Mouse (Mus musculus): ENCODE data around the gene C1ql2. TPM values are rescaled to one million over a fixed set of nuclear protein-coding genes. Genes with fewer than 3 reads are reported as not detected.
A peak's percentile ranks its signal among the peaks of the same experiment; 100 is the strongest.

C1ql2 gene
- polyA plus RNA-seq, 1 experiment: not detected

DNA sequence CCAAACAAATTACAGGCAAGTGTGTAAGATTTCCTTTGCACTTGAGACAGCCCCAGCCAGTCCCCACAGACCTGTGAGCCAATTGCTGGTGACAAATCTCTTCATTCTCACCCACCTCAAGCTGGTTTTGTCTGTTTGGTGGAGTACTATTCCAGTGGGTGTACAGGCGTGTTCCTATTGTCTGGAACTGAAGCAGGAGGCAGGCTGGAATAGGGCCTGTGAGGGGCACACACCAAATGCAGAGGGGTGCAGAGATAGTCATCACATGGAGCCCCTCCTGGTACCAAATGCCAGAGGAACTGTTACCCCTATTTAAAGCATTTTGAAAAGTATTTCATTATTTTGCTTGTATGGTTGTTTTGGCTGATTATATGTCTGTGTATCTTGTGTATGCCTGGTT, 12.2 kb upstream of the C1ql2 start:
- no peak overlapping the region for H3K4me2 ChIP-seq (ENCODE audit: low read depth)
- peaks cover 7% of the 10 kb centered on the region for H3K27me3 ChIP-seq (ENCODE audit: control insufficient read depth, insufficient read depth, insufficient read length)
- H3K79me2 ChIP-seq (ENCODE audit: control insufficient read depth, insufficient read depth): no peaks in the 10 kb centered on the region
- H3ac ChIP-seq (ENCODE audit: control insufficient read depth, insufficient read length): no peak overlapping the region
- no peak overlapping the region for H3K4me3 ChIP-seq
- TF ChIP-seq TCF12 (IDR thresholded peaks at IDR 0.05; ENCODE audit: insufficient read depth, poor library complexity, severe bottlenecking) (no peak), MAX (IDR thresholded peaks at IDR 0.05; ENCODE audit: low read depth) (no peak), CEBPB (IDR thresholded peaks at IDR 0.05; ENCODE audit: insufficient read depth, poor library complexity, severe bottlenecking) (no peak), TCF3 (IDR thresholded peaks at IDR 0.05; ENCODE audit: insufficient read length, low read depth) (no peak), MYOD1 (IDR thresholded peaks at IDR 0.05; ENCODE audit: control insufficient read depth in 1 of 3, insufficient read length in 2 of 3, low read depth in 2 of 3) (no peak), SRF (IDR thresholded peaks at IDR 0.05; ENCODE audit: control insufficient read depth, insufficient read length, low read depth) (no peak), USF1 (IDR thresholded peaks at IDR 0.05; ENCODE audit: low read depth) (no peak), REST (IDR thresholded peaks at IDR 0.05; ENCODE audit: insufficient read depth, insufficient read length) (no peak), POLR2A (IDR thresholded peaks at IDR 0.05; ENCODE audit: insufficient read length, low read depth) (no peak), POLR2AphosphoS2 (IDR thresholded peaks at IDR 0.05; ENCODE audit: insufficient read length, low read depth) (no peak)
- H3K36me3 ChIP-seq (ENCODE audit: control insufficient read depth, insufficient read depth): no peaks in the 10 kb centered on the region

GRCm38 (mm10) chr1:120331841-120332240, 8.5 kb upstream of the C1ql2 start:
- Histone ChIP-seq H3K36me3 (ENCODE audit: control insufficient read depth, insufficient read depth) (no peaks in the 10 kb centered on the region), H3ac (ENCODE audit: control insufficient read depth, insufficient read length) (no peak overlapping the region), H3K4me2 (ENCODE audit: low read depth) (no peak overlapping the region), H3K4me3 (no peak overlapping the region), H3K27me3 (ENCODE audit: control insufficient read depth, insufficient read depth, insufficient read length) (peaks cover 17% of the 10 kb centered on the region), H3K79me2 (ENCODE audit: control insufficient read depth, insufficient read depth) (no peaks in the 10 kb centered on the region)
- peak; percentile 95 for TF ChIP-seq REST (IDR thresholded peaks at IDR 0.05; ENCODE audit: insufficient read depth, insufficient read length)
- TF ChIP-seq POLR2AphosphoS2 (IDR thresholded peaks at IDR 0.05; ENCODE audit: insufficient read length, low read depth): no peak

DNA sequence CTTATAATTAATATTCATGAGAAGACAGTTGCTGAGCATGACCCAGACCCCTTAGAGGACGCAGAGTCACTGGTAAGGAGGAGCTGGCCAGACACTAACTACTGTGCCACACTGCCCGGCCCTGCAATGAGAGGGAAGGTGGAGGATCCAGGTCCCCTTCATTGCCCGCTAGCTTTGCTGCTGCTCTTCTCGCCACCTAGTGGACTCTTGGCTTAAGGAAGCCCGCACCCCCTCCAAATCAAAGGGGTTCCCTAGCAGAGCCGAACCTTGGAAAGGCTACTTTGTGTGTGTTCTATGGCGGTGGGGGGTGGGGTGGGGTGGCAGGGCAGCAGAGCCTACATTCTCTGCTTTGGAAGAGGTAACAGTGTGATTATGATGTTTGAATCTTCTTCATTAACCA, 2.4 kb upstream of the C1ql2 start:
- Histone ChIP-seq H3K79me2 (ENCODE audit: control insufficient read depth, insufficient read depth) (no peaks in the 10 kb centered on the region), H3K4me3 (no peak overlapping the region), H3K36me3 (ENCODE audit: control insufficient read depth, insufficient read depth) (no peaks in the 10 kb centered on the region), H3ac (ENCODE audit: control insufficient read depth, insufficient read length) (no peak overlapping the region), H3K4me2 (ENCODE audit: low read depth) (no peak overlapping the region), H3K27me3 (ENCODE audit: control insufficient read depth, insufficient read depth, insufficient read length) (peaks cover 64% of the 10 kb centered on the region)
- TF ChIP-seq REST (IDR thresholded peaks at IDR 0.05; ENCODE audit: insufficient read depth, insufficient read length): no peak
- TF ChIP-seq TCF12 (IDR thresholded peaks at IDR 0.05; ENCODE audit: insufficient read depth, poor library complexity, severe bottlenecking): no peak

DNA sequence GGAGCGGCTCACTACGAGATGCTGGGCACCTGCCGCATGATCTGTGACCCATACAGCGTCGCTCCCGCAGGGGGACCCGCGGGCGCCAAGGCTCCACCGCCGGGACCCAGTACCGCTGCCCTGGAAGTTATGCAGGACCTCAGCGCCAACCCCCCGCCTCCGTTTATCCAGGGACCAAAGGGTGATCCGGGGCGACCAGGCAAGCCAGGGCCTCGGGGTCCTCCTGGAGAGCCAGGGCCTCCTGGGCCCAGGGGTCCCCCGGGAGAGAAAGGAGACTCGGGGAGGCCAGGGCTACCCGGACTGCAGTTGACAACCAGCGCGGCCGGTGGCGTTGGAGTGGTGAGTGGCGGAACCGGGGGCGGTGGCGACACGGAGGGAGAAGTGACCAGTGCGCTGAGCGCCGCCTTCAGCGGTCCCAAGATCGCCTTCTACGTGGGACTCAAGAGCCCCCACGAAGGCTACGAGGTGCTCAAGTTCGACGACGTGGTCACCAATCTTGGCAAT, 842 bp downstream of the C1ql2 start:
- Histone ChIP-seq H3K36me3 (ENCODE audit: control insufficient read depth, insufficient read depth) (no peaks in the 10 kb centered on the region), H3K79me2 (ENCODE audit: control insufficient read depth, insufficient read depth) (no peaks in the 10 kb centered on the region), H3K27me3 (ENCODE audit: control insufficient read depth, insufficient read depth, insufficient read length) (peaks cover 59% of the 10 kb centered on the region), H3K4me2 (ENCODE audit: low read depth) (no peak overlapping the region), H3ac (ENCODE audit: control insufficient read depth, insufficient read length) (no peak overlapping the region), H3K4me3 (no peak overlapping the region)
- TF ChIP-seq TCF12 (IDR thresholded peaks at IDR 0.05; ENCODE audit: insufficient read depth, poor library complexity, severe bottlenecking): no peak
- TF ChIP-seq MAX (IDR thresholded peaks at IDR 0.05; ENCODE audit: low read depth): no peak
- no peak for TF ChIP-seq CEBPB (IDR thresholded peaks at IDR 0.05; ENCODE audit: insufficient read depth, poor library complexity, severe bottlenecking)
- TF ChIP-seq E2F4 (IDR thresholded peaks at IDR 0.05; ENCODE audit: insufficient read depth): no peak
- no peak for TF ChIP-seq MYOG (IDR thresholded peaks at IDR 0.05; ENCODE audit: control insufficient read depth in 1 of 3, insufficient read depth in 1 of 3, insufficient read length in 2 of 3, low read depth in 2 of 3)
- no peak for TF ChIP-seq REST (IDR thresholded peaks at IDR 0.05; ENCODE audit: insufficient read depth, insufficient read length)
- no peak for TF ChIP-seq SRF (IDR thresholded peaks at IDR 0.05; ENCODE audit: control insufficient read depth, insufficient read length, low read depth)
- TF ChIP-seq POLR2A (IDR thresholded peaks at IDR 0.05; ENCODE audit: insufficient read length, low read depth): no peak
- TF ChIP-seq POLR2AphosphoS2 (IDR thresholded peaks at IDR 0.05; ENCODE audit: insufficient read length, low read depth): no peak
- TF ChIP-seq TCF3 (IDR thresholded peaks at IDR 0.05; ENCODE audit: insufficient read length, low read depth): no peak
- no peak for TF ChIP-seq USF1 (IDR thresholded peaks at IDR 0.05; ENCODE audit: low read depth)
- TF ChIP-seq MYOD1 (IDR thresholded peaks at IDR 0.05; ENCODE audit: control insufficient read depth in 1 of 3, insufficient read length in 2 of 3, low read depth in 2 of 3): no peak

GRCm38 (mm10) chr1:120341811-120342370, 1.5 kb downstream of the C1ql2 start:
- Histone ChIP-seq H3K36me3 (ENCODE audit: control insufficient read depth, insufficient read depth) (no peaks in the 10 kb centered on the region), H3K27me3 (ENCODE audit: control insufficient read depth, insufficient read depth, insufficient read length) (peaks cover 59% of the 10 kb centered on the region), H3ac (ENCODE audit: control insufficient read depth, insufficient read length) (no peak overlapping the region), H3K4me3 (no peak overlapping the region), H3K79me2 (ENCODE audit: control insufficient read depth, insufficient read depth) (no peaks in the 10 kb centered on the region), H3K4me2 (ENCODE audit: low read depth) (no peak overlapping the region)
- TF ChIP-seq POLR2AphosphoS2 (IDR thresholded peaks at IDR 0.05; ENCODE audit: insufficient read length, low read depth) (no peak), MYOG (IDR thresholded peaks at IDR 0.05; ENCODE audit: control insufficient read depth in 1 of 3, insufficient read depth in 1 of 3, insufficient read length in 2 of 3, low read depth in 2 of 3) (no peak), TCF12 (IDR thresholded peaks at IDR 0.05; ENCODE audit: insufficient read depth, poor library complexity, severe bottlenecking) (no peak), TCF3 (IDR thresholded peaks at IDR 0.05; ENCODE audit: insufficient read length, low read depth) (no peak), CEBPB (IDR thresholded peaks at IDR 0.05; ENCODE audit: insufficient read depth, poor library complexity, severe bottlenecking) (no peak), MAX (IDR thresholded peaks at IDR 0.05; ENCODE audit: low read depth) (no peak), SRF (IDR thresholded peaks at IDR 0.05; ENCODE audit: control insufficient read depth, insufficient read length, low read depth) (no peak), REST (IDR thresholded peaks at IDR 0.05; ENCODE audit: insufficient read depth, insufficient read length) (no peak), MYOD1 (IDR thresholded peaks at IDR 0.05; ENCODE audit: control insufficient read depth in 1 of 3, insufficient read length in 2 of 3, low read depth in 2 of 3) (no peak), POLR2A (IDR thresholded peaks at IDR 0.05; ENCODE audit: insufficient read length, low read depth) (no peak), E2F4 (IDR thresholded peaks at IDR 0.05; ENCODE audit: insufficient read depth) (no peak)
